Mouse (Mus musculus) kidney, adult 2 months (tissue): Measurements from ENCODE around the gene Hlf.

ENCODE experiments used
- CTCF ChIP-seq: fragments of 200-500 bp; conservative IDR thresholded peaks from 2 replicates; pipeline ENCODE4 v1.5.1; 2011; ENCODE audit warnings: low read depth, mild to moderate bottlenecking, control low read depth, low read length, moderate library complexity, mixed read lengths; ENCODE audit not compliant: insufficient read depth, insufficient read length
- POLR2A ChIP-seq: fragments of 200-500 bp; IDR thresholded peaks from one replicate; pipeline ENCODE4 v1.6.1; 2011; ENCODE audit warnings: low read depth, low read length, control low read depth

GRCm38 (mm10) chr11:90382005-90382611, 8.6 kb downstream of the Hlf start:
- no peak for TF ChIP-seq CTCF
- TF ChIP-seq POLR2A: no peak
